ENCODE assay signal across 28 mouse cellular contexts in genomic region chr1:54467366-54467765, GRCm38 (mm10). TPM values are rescaled to one million over a fixed set of nuclear protein-coding genes. Genes with fewer than 3 reads are reported as not detected.
DNase-seq lines count a peak whose midpoint lies in the region; ATAC-seq lines count a peak whose summit lies in the region.
"Had no signal": no experiment of that assay in that cellular context is flagged by ENCODE, and none has a peak within 500 bp of the region (broad histone marks: within the 10 kb centered on the region; RNA-seq: fewer than 3 reads in every experiment).

No protein-coding gene starts in this region.

- no peaks in the 10 kb centered on the region for H3K36me3 ChIP-seq in forebrain, embryonic 10.5 days (replicated peaks)
- H3K36me3 ChIP-seq in intestine, embryonic 15.5 days, result no peaks in the 10 kb centered on the region
- H3K36me3 ChIP-seq: heart, embryonic 12.5 days; liver, embryonic 12.5 days; midbrain, embryonic 12.5 days; neural tube, embryonic 12.5 days had no signal

- DNase-seq in frontal cortex, postnatal 14 days (ENCODE audit: low spot score in 2 of 2), result no peak
- DNase-seq in left cerebral cortex, adult 18-20 months (ENCODE audit: low spot score in 2 of 2), result peak; percentile 19 to 27
- DNase-seq in left cerebral cortex, postnatal 4 days, result no peak
- DNase-seq in NIH3T3 (ENCODE audit: low read depth), result peak; percentile 72
- peak; percentile 21 to 85 for DNase-seq in left cerebral cortex, postnatal 25 days (ENCODE audit: low spot score in 2 of 2)
- no peak for DNase-seq in forebrain, embryonic 10.5 days (ENCODE audit: extremely low spot score, low spot score)
- DNase-seq: adrenal gland, postnatal 14 days; cerebellum, adult 11-12 months; cerebellum, postnatal 10 days; gastrocnemius, postnatal 25 days; heart, adult 18-20 months; heart, postnatal 4 days; kidney, adult 9 months; kidney, postnatal 10 days; liver, postnatal 0 days; lung, postnatal 36 days had no signal

- H3K4me3 ChIP-seq in forebrain, embryonic 10.5 days, result no peak overlapping the region
- H3K4me3 ChIP-seq in intestine, embryonic 15.5 days (replicated peaks), result no peak overlapping the region
- H3K4me3 ChIP-seq: erythroblast, embryonic 14.5 days; heart, embryonic 12.5 days; hindbrain, embryonic 13.5 days; liver, embryonic 12.5 days; megakaryocyte, embryonic 14.5 days; midbrain, embryonic 12.5 days; myocyte; neural tube, embryonic 12.5 days had no signal

- no peaks in the 10 kb centered on the region for H3K4me1 ChIP-seq in forebrain, embryonic 10.5 days
- no peaks in the 10 kb centered on the region for H3K4me1 ChIP-seq in intestine, embryonic 15.5 days (replicated peaks)
- H3K4me1 ChIP-seq: heart, embryonic 12.5 days; hindbrain, embryonic 13.5 days; liver, embryonic 12.5 days; megakaryocyte, embryonic 14.5 days; midbrain, embryonic 12.5 days; neural tube, embryonic 12.5 days had no signal

- no peak overlapping the region for H3K27ac ChIP-seq in forebrain, embryonic 10.5 days
- H3K27ac ChIP-seq in intestine, embryonic 15.5 days, result no peak overlapping the region
- H3K27ac ChIP-seq: hindbrain, embryonic 13.5 days; liver, embryonic 12.5 days; midbrain, embryonic 12.5 days; neural tube, embryonic 12.5 days had no signal

- no peaks in the 10 kb centered on the region for H3K27me3 ChIP-seq in forebrain, embryonic 10.5 days (ENCODE audit: poor library complexity, severe bottlenecking)
- no peaks in the 10 kb centered on the region for H3K27me3 ChIP-seq in intestine, embryonic 15.5 days (replicated peaks)
- H3K27me3 ChIP-seq: heart, embryonic 12.5 days; hindbrain, embryonic 13.5 days; liver, embryonic 12.5 days; midbrain, embryonic 12.5 days; neural tube, embryonic 12.5 days had no signal

- H3K9ac ChIP-seq in intestine, embryonic 15.5 days, result no peak overlapping the region
- H3K9ac ChIP-seq: heart, embryonic 12.5 days; hindbrain, embryonic 13.5 days; liver, embryonic 12.5 days; liver, postnatal 0 days; midbrain, embryonic 12.5 days; neural tube, embryonic 12.5 days had no signal

- no peaks in the 10 kb centered on the region for H3K9me3 ChIP-seq in forebrain, embryonic 10.5 days
- no peaks in the 10 kb centered on the region for H3K9me3 ChIP-seq in intestine, embryonic 15.5 days
- H3K9me3 ChIP-seq: heart, embryonic 12.5 days; hindbrain, embryonic 13.5 days; liver, embryonic 12.5 days; megakaryocyte, embryonic 14.5 days; midbrain, embryonic 12.5 days; neural tube, embryonic 12.5 days had no signal

- ATAC-seq in frontal cortex, adult (ENCODE audit: low TSS enrichment), result peak; percentile 91
- ATAC-seq in intestine, embryonic 15.5 days, result no peak
- ATAC-seq: forebrain, embryonic 14.5 days; intestine, postnatal 0 days; liver, embryonic 12.5 days; liver, postnatal 0 days had no signal

- no peak overlapping the region for H3K4me2 ChIP-seq in intestine, embryonic 15.5 days (replicated peaks)
- H3K4me2 ChIP-seq: heart, embryonic 12.5 days; hindbrain, embryonic 13.5 days; liver, embryonic 12.5 days; midbrain, embryonic 12.5 days; neural tube, embryonic 12.5 days had no signal

- intact Hi-C loops in left cerebral cortex, postnatal 4 days (cut with DNase I), result no loop called here
- intact Hi-C loops in left cerebral cortex, postnatal 25 days (cut with DNase I), result no loop called here

- 94% methylated on average over 1 of the region's 1 CpGs for WGBS in forebrain, embryonic 10.5 days
- 97% methylated on average over 1 of the region's 1 CpGs for WGBS in intestine, embryonic 15.5 days

RNA-seq across cellular contexts. Expression of gene Gtf3c3, which starts 28.6 kb away (rescaled TPM):
- 10 to 100 TPM; 25.9 to 26.3 TPM for total RNA-seq in left cerebral cortex, adult 18-20 months (2021)
- total RNA-seq in left cerebral cortex, postnatal 4 days (2021), result 10 to 100 TPM; 30.2 to 35.2 TPM
- total RNA-seq in left cerebral cortex, postnatal 25 days (2021), result 10 to 100 TPM; 29.2 TPM
- 31.9 and 33.0 TPM in 2 replicates for polyA plus RNA-seq in forebrain, embryonic 10.5 days (2016; fragmentation: Nextera tagmentation; extraction: Ambion mirVana)
- 17.5 and 20.8 TPM in 2 replicates for polyA plus RNA-seq in intestine, embryonic 15.5 days (2015; fragmentation: Nextera tagmentation; extraction: Ambion mirVana)

Comparison
In these comparisons a context has a peak if more than half of its experiments do, and no peak if none do; other contexts are left out.
1. DNase-seq: peak in left cerebral cortex, adult 18-20 months (2 of 2), NIH3T3 (single experiment) and left cerebral cortex, postnatal 25 days (2 of 2); none in frontal cortex, postnatal 14 days (0 of 2), left cerebral cortex, postnatal 4 days (single experiment) and forebrain, embryonic 10.5 days (single experiment).